Mouse (Mus musculus) neural tube, embryonic 10.5 days (tissue): Measurements from ENCODE around the gene Sec22c.

ENCODE experiments used
- DNase-seq: peaks from one replicate; pipeline ENCODE4 v3.0.0-alpha.2; 2017; ENCODE audit warnings: low spot score; ENCODE audit errors: extremely low spot score

Sec22c gene

GRCm38 (mm10) chr9:121694736-121695135, 10.6 kb downstream of the Sec22c start:
- no peak for DNase-seq

GRCm38 (mm10) chr9:121690734-121691133, 14.6 kb downstream of the Sec22c start:
- no peak for DNase-seq

- no peak for DNase-seq
Measured at GRCm38 (mm10) chr9:121690200-121690651, 15.1 kb downstream of the Sec22c start.

- DNase-seq = no peak
Measured at GRCm38 (mm10) chr9:121684702-121685101, 20.6 kb downstream of the Sec22c start.

- no peak for DNase-seq
Measured at GRCm38 (mm10) chr9:121682037-121682680, 23.1 kb downstream of the Sec22c start.

- no peak for DNase-seq
Measured at GRCm38 (mm10) chr9:121681191-121681590, 24.1 kb downstream of the Sec22c start.

- DNase-seq = peak; percentile 61
Measured at GRCm38 (mm10) chr9:121679549-121679948, 25.7 kb downstream of the Sec22c start.

- no peak for DNase-seq
Measured at GRCm38 (mm10) chr9:121677476-121677875, 27.8 kb downstream of the Sec22c start.

- DNase-seq = no peak
Measured at GRCm38 (mm10) chr9:121677069-121677468, 28.2 kb downstream of the Sec22c start.

GRCm38 (mm10) chr9:121675556-121675955, 29.7 kb downstream of the Sec22c start:
- DNase-seq = no peak

- no peak for DNase-seq
Measured at GRCm38 (mm10) chr9:121675011-121675410, 30.3 kb downstream of the Sec22c start.

GRCm38 (mm10) chr9:121673716-121674115, 31.6 kb downstream of the Sec22c start:
- DNase-seq = no peak

GRCm38 (mm10) chr9:121672311-121672710, 33.0 kb downstream of the Sec22c start:
- no peak for DNase-seq

- peak; percentile 62 for DNase-seq
Measured at GRCm38 (mm10) chr9:121671300-121671699, 34.0 kb downstream of the Sec22c start.

- peak; percentile 80 for DNase-seq
Measured at GRCm38 (mm10) chr9:121669348-121669791, 35.9 kb downstream of the Sec22c start.

GRCm38 (mm10) chr9:121667822-121668221, 37.5 kb downstream of the Sec22c start:
- no peak for DNase-seq

- DNase-seq = no peak
Measured at GRCm38 (mm10) chr9:121666957-121667630, 38.2 kb downstream of the Sec22c start.

GRCm38 (mm10) chr9:121664104-121664503, 41.2 kb downstream of the Sec22c start:
- no peak for DNase-seq

GRCm38 (mm10) chr9:121663467-121663866, 41.8 kb downstream of the Sec22c start:
- DNase-seq = no peak

- DNase-seq = no peak
Measured at GRCm38 (mm10) chr9:121659791-121660190, 45.5 kb downstream of the Sec22c start.

GRCm38 (mm10) chr9:121658248-121658647, 47.0 kb downstream of the Sec22c start:
- no peak for DNase-seq

- no peak for DNase-seq
Measured at GRCm38 (mm10) chr9:121657143-121657542, 48.1 kb downstream of the Sec22c start.

- DNase-seq = no peak
Measured at GRCm38 (mm10) chr9:121656322-121656721, 49.0 kb downstream of the Sec22c start.
